Mouse (Mus musculus): ENCODE measurements at regions not wholly inside any gene's neighbourhood (a gene's known extent, or its start where the extent isn't known, plus 50 kb on each side); places are given as distances from the start of the nearest gene placed in this dataset.
A peak's percentile ranks its signal among the peaks of the same experiment; 100 is the strongest.

GRCm38 (mm10) chr15:87319896-87320295 is 224.2 kb upstream of the Fam19a5 start:
- TF ChIP-seq CTCF (IDR thresholded peaks at IDR 0.05; ENCODE audit: borderline replicate concordance, insufficient read depth, low read depth, low read length) (no peak), POLR2A (IDR thresholded peaks at IDR 0.05; ENCODE audit: borderline replicate concordance, insufficient read depth, low read length) (no peak)
- DNase-seq = no peak
- Histone ChIP-seq H3K27ac (ENCODE audit: insufficient read depth, low read length) (no peak overlapping the region), H3K4me1 (ENCODE audit: control insufficient read depth, insufficient read depth, low read length) (peaks cover 10% of the 10 kb centered on the region), H3K4me3 (replicated peaks; ENCODE audit: insufficient read depth, low read depth, low read length) (no peak overlapping the region), H3K27me3 (ENCODE audit: control insufficient read depth, insufficient read depth, low read length) (no peaks in the 10 kb centered on the region)

GRCm38 (mm10) chr15:87321067-87321985 is 222.8 kb upstream of the Fam19a5 start:
- no peaks in the 10 kb centered on the region for H3K27me3 ChIP-seq (ENCODE audit: control insufficient read depth, insufficient read depth, low read length)
- peaks cover 10% of the 10 kb centered on the region for H3K4me1 ChIP-seq (ENCODE audit: control insufficient read depth, insufficient read depth, low read length)
- no peak overlapping the region for H3K4me3 ChIP-seq (replicated peaks; ENCODE audit: insufficient read depth, low read depth, low read length)
- DNase-seq = peak in 1 of 2 experiments; percentile 31
- TF ChIP-seq CTCF (IDR thresholded peaks at IDR 0.05; ENCODE audit: borderline replicate concordance, insufficient read depth, low read depth, low read length) = no peak
- no peak for TF ChIP-seq POLR2A (IDR thresholded peaks at IDR 0.05; ENCODE audit: borderline replicate concordance, insufficient read depth, low read length)
- H3K27ac ChIP-seq (ENCODE audit: insufficient read depth, low read length) = no peak overlapping the region
- WGBS = 45% methylated on average over 12 of the region's 12 CpGs

- TF ChIP-seq CTCF (IDR thresholded peaks at IDR 0.05; ENCODE audit: borderline replicate concordance, insufficient read depth, low read depth, low read length) = no peak
- no peak for TF ChIP-seq POLR2A (IDR thresholded peaks at IDR 0.05; ENCODE audit: borderline replicate concordance, insufficient read depth, low read length)
- no peak overlapping the region for H3K27ac ChIP-seq (ENCODE audit: insufficient read depth, low read length)
- 91% methylated on average over 5 of the region's 5 CpGs for WGBS
These were observed 218.7 kb upstream of the Fam19a5 start for GRCm38 (mm10) chr15:87325389-87325788.

GRCm38 (mm10) chr15:87326281-87326680 is 217.8 kb upstream of the Fam19a5 start:
- no peak overlapping the region for H3K4me3 ChIP-seq (replicated peaks; ENCODE audit: insufficient read depth, low read depth, low read length)
- no peak overlapping the region for H3K27ac ChIP-seq (ENCODE audit: insufficient read depth, low read length)
- 92% methylated on average over 6 of the region's 6 CpGs for WGBS
- H3K4me1 ChIP-seq (ENCODE audit: control insufficient read depth, insufficient read depth, low read length) = peaks cover 2% of the 10 kb centered on the region; the same call in 1 of the 2 replicates
- DNase-seq = no peak
- no peak for TF ChIP-seq CTCF (IDR thresholded peaks at IDR 0.05; ENCODE audit: borderline replicate concordance, insufficient read depth, low read depth, low read length)
- no peak for TF ChIP-seq POLR2A (IDR thresholded peaks at IDR 0.05; ENCODE audit: borderline replicate concordance, insufficient read depth, low read length)
- no peaks in the 10 kb centered on the region for H3K27me3 ChIP-seq (ENCODE audit: control insufficient read depth, insufficient read depth, low read length)

More at GRCm38 (mm10) chr15:87325389-87325788, 218.7 kb upstream of the Fam19a5 start:
- peaks cover 10% of the 10 kb centered on the region for H3K4me1 ChIP-seq (ENCODE audit: control insufficient read depth, insufficient read depth, low read length)
- DNase-seq = no peak
- no peaks in the 10 kb centered on the region for H3K27me3 ChIP-seq (ENCODE audit: control insufficient read depth, insufficient read depth, low read length)
- H3K4me3 ChIP-seq (replicated peaks; ENCODE audit: insufficient read depth, low read depth, low read length) = no peak overlapping the region

GRCm38 (mm10) chr15:87332441-87332840 is 211.7 kb upstream of the Fam19a5 start:
- peaks cover 17% of the 10 kb centered on the region for H3K4me1 ChIP-seq (ENCODE audit: control insufficient read depth, insufficient read depth, low read length)
- DNase-seq = peak in 1 of 2 experiments; percentile 5
- H3K27me3 ChIP-seq (ENCODE audit: control insufficient read depth, insufficient read depth, low read length) = no peaks in the 10 kb centered on the region
- no peak for TF ChIP-seq CTCF (IDR thresholded peaks at IDR 0.05; ENCODE audit: borderline replicate concordance, insufficient read depth, low read depth, low read length)
- H3K27ac ChIP-seq (ENCODE audit: insufficient read depth, low read length) = no peak overlapping the region
- H3K4me3 ChIP-seq (replicated peaks; ENCODE audit: insufficient read depth, low read depth, low read length) = no peak overlapping the region
- 80% methylated on average over 3 of the region's 3 CpGs for WGBS

GRCm38 (mm10) chr15:87333527-87333926 is 210.6 kb upstream of the Fam19a5 start:
- DNase-seq = peak in 1 of 2 experiments; percentile 1
- no peaks in the 10 kb centered on the region for H3K27me3 ChIP-seq (ENCODE audit: control insufficient read depth, insufficient read depth, low read length)
- no peak overlapping the region for H3K4me3 ChIP-seq (replicated peaks; ENCODE audit: insufficient read depth, low read depth, low read length)
- 93% methylated on average over 4 of the region's 4 CpGs for WGBS
- no peak for TF ChIP-seq CTCF (IDR thresholded peaks at IDR 0.05; ENCODE audit: borderline replicate concordance, insufficient read depth, low read depth, low read length)
- no peak for TF ChIP-seq POLR2A (IDR thresholded peaks at IDR 0.05; ENCODE audit: borderline replicate concordance, insufficient read depth, low read length)
- no peak overlapping the region for H3K27ac ChIP-seq (ENCODE audit: insufficient read depth, low read length)
- H3K4me1 ChIP-seq (ENCODE audit: control insufficient read depth, insufficient read depth, low read length) = peaks cover 17% of the 10 kb centered on the region

- TF ChIP-seq POLR2A (IDR thresholded peaks at IDR 0.05; ENCODE audit: borderline replicate concordance, insufficient read depth, low read length) (no peak), CTCF (IDR thresholded peaks at IDR 0.05; ENCODE audit: borderline replicate concordance, insufficient read depth, low read depth, low read length) (no peak)
- H3K27ac ChIP-seq (ENCODE audit: insufficient read depth, low read length) = no peak overlapping the region
- peaks cover 19% of the 10 kb centered on the region for H3K4me1 ChIP-seq (ENCODE audit: control insufficient read depth, insufficient read depth, low read length)
- no peaks in the 10 kb centered on the region for H3K27me3 ChIP-seq (ENCODE audit: control insufficient read depth, insufficient read depth, low read length)
- peak in 1 of 2 experiments; percentile 13 for DNase-seq
- H3K4me3 ChIP-seq (replicated peaks; ENCODE audit: insufficient read depth, low read depth, low read length) = no peak overlapping the region
- WGBS = 82% methylated on average over 4 of the region's 4 CpGs
These were observed 209.7 kb upstream of the Fam19a5 start for GRCm38 (mm10) chr15:87334430-87334829.

- Histone ChIP-seq H3K4me1 (ENCODE audit: control insufficient read depth, insufficient read depth, low read length) (peaks cover 27% of the 10 kb centered on the region), H3K27ac (ENCODE audit: insufficient read depth, low read length) (no peak overlapping the region), H3K4me3 (replicated peaks; ENCODE audit: insufficient read depth, low read depth, low read length) (no peak overlapping the region), H3K27me3 (ENCODE audit: control insufficient read depth, insufficient read depth, low read length) (no peaks in the 10 kb centered on the region)
- WGBS = 78% methylated on average over 4 of the region's 4 CpGs
- TF ChIP-seq CTCF (IDR thresholded peaks at IDR 0.05; ENCODE audit: borderline replicate concordance, insufficient read depth, low read depth, low read length) = no peak
- no peak for TF ChIP-seq POLR2A (IDR thresholded peaks at IDR 0.05; ENCODE audit: borderline replicate concordance, insufficient read depth, low read length)
- no peak for DNase-seq
These were observed 208.8 kb upstream of the Fam19a5 start for GRCm38 (mm10) chr15:87335324-87335723.

Data from cerebellum, adult 2 months (tissue).